Comparison of ENCODE assay signal across 8 mouse cellular contexts in the genomic region with DNA sequence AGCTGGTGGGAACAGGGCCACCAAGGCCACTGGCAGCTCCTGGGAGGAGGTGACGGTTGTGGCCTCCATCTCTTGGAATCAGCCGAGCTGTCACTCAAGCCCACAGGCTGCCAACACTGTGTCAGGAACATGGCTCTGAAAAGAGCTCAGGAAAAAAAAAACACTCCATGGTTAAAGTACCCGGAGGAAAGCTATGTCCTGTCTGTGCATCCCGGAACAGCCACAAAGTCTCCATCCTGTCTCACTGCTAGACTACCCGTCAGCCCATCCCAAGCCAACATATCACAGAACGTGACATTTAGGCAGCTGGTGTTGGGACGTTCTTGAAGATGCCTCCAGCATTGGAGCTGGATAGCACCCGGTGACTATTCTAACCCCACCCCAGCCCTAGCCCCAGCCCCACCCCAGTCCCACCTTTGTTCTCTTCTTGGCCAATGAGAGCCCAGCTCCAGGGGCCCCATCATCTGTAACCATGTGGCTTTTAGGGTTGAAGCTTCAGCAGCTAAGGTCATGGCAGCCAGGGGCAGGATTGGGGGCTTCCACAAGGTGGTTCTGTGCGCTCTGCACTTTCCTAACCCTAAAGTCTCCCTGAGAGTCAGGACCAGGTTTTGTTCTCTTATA. TPM values are rescaled to one million over a fixed set of nuclear protein-coding genes. Genes with fewer than 3 reads are reported as not detected.
A peak's percentile ranks its signal among the peaks of the same experiment; 100 is the strongest.
DNase-seq lines count a peak whose midpoint lies in the region; ATAC-seq and TF ChIP-seq lines count a peak whose summit lies in the region.

No protein-coding gene starts in this region.

- 68% methylated on average over 9 of the region's 9 CpGs for WGBS in kidney, embryonic 14.5 days
- 68% methylated on average over 9 of the region's 9 CpGs for WGBS in stomach, postnatal 0 days
- WGBS in forebrain, postnatal 0 days, result 55% methylated on average over 9 of the region's 9 CpGs

- H3K4me3 ChIP-seq in kidney, embryonic 14.5 days (ENCODE audit: low read length), result no peak overlapping the region
- no peak overlapping the region for H3K4me3 ChIP-seq in stomach, postnatal 0 days (ENCODE audit: low read depth, low read length)
- H3K4me3 ChIP-seq in forebrain, postnatal 0 days (ENCODE audit: low read depth, low read length), result no peak overlapping the region

- no peak overlapping the region for H3K4me2 ChIP-seq in kidney, embryonic 14.5 days (replicated peaks; ENCODE audit: low read depth, low read length)
- H3K4me2 ChIP-seq in stomach, postnatal 0 days (replicated peaks; ENCODE audit: low read depth), result no peak overlapping the region
- H3K4me2 ChIP-seq in forebrain, postnatal 0 days (ENCODE audit: low read depth), result no peak overlapping the region

- H3K9me3 ChIP-seq in kidney, embryonic 14.5 days (ENCODE audit: control insufficient read depth, low read length), result no peaks in the 10 kb centered on the region
- H3K9me3 ChIP-seq in stomach, postnatal 0 days (ENCODE audit: control insufficient read depth, low read length), result no peaks in the 10 kb centered on the region
- H3K9me3 ChIP-seq in forebrain, postnatal 0 days (ENCODE audit: low read length), result no peaks in the 10 kb centered on the region

- no peak overlapping the region for H3K9ac ChIP-seq in kidney, embryonic 14.5 days (ENCODE audit: low read depth, low read length)
- no peak overlapping the region for H3K9ac ChIP-seq in stomach, postnatal 0 days (ENCODE audit: low read length)
- H3K9ac ChIP-seq in forebrain, postnatal 0 days, result no peak overlapping the region

- H3K27ac ChIP-seq in kidney, embryonic 14.5 days (ENCODE audit: low read depth, low read length), result no peak overlapping the region
- no peak overlapping the region for H3K27ac ChIP-seq in stomach, postnatal 0 days (replicated peaks)
- no peak overlapping the region for H3K27ac ChIP-seq in forebrain, postnatal 0 days (ENCODE audit: low read depth, low read length)

- no peak for TF ChIP-seq EP300 in stomach, postnatal 0 days (optimal IDR thresholded peaks at IDR 0.05)

- no peak for TF ChIP-seq CTCF in stomach, postnatal 0 days (IDR thresholded peaks at IDR 0.05; ENCODE audit: low read depth)
- TF ChIP-seq CTCF in forebrain, postnatal 0 days (IDR thresholded peaks at IDR 0.05; ENCODE audit: low read depth), result no peak

- peaks cover 23% of the 10 kb centered on the region for H3K4me1 ChIP-seq in kidney, embryonic 14.5 days (ENCODE audit: control insufficient read depth, insufficient read depth, low read length)
- H3K4me1 ChIP-seq in stomach, postnatal 0 days (replicated peaks; ENCODE audit: control insufficient read depth, insufficient read depth), result no peaks in the 10 kb centered on the region
- H3K4me1 ChIP-seq in forebrain, postnatal 0 days (ENCODE audit: insufficient read depth), result 0 out of 2 replicates have a peak, but pooled peaks cover 10% of the 10 kb centered on the region

- ATAC-seq in kidney, embryonic 14.5 days (ENCODE audit: low FRiP score, low TSS enrichment), result no peak
- no peak for ATAC-seq in stomach, postnatal 0 days (ENCODE audit: low FRiP score, low TSS enrichment)
- ATAC-seq in forebrain, postnatal 0 days, result no peak

- DNase-seq in kidney, adult 11 months, result peak; percentile 32
- DNase-seq in ZHBTc4 (ENCODE audit: low read depth, low spot score), result peak; percentile 71
- peak; percentile 61 for DNase-seq in kidney, postnatal 14 days
- peak; percentile 71 for DNase-seq in stomach, postnatal 0 days (ENCODE audit: low spot score)
- no peak for DNase-seq in embryo, embryonic 11 days
- no peak for DNase-seq in left cerebral cortex, adult 9 months (ENCODE audit: low spot score in 2 of 2)
- no peak for DNase-seq in forebrain, postnatal 0 days

- no peaks in the 10 kb centered on the region for H3K27me3 ChIP-seq in kidney, embryonic 14.5 days (ENCODE audit: control insufficient read depth, insufficient read depth, low read length)
- H3K27me3 ChIP-seq in stomach, postnatal 0 days (ENCODE audit: control insufficient read depth, insufficient read depth, low read length), result no peaks in the 10 kb centered on the region
- H3K27me3 ChIP-seq in forebrain, postnatal 0 days (ENCODE audit: insufficient read depth, low read length), result no peaks in the 10 kb centered on the region

- no peaks in the 10 kb centered on the region for H3K36me3 ChIP-seq in kidney, embryonic 14.5 days (ENCODE audit: control insufficient read depth, insufficient read depth, low read length)
- H3K36me3 ChIP-seq in stomach, postnatal 0 days (ENCODE audit: control insufficient read depth, insufficient read depth, low read length), result no peaks in the 10 kb centered on the region
- H3K36me3 ChIP-seq in forebrain, postnatal 0 days (ENCODE audit: insufficient read depth), result no peaks in the 10 kb centered on the region

RNA-seq across cellular contexts. Expression of a gene that starts 51.8 kb away (rescaled TPM):
- polyA plus RNA-seq in kidney, embryonic 14.5 days (2014; fragmentation: Nextera tagmentation; extraction: Ambion mirVana), result 36.0 and 45.4 TPM in 2 replicates
- polyA plus RNA-seq in stomach, postnatal 0 days (2015; fragmentation: Nextera tagmentation; extraction: Ambion mirVana), result 28.9 and 30.6 TPM in 2 replicates
- 86.6 and 102 TPM in 2 replicates for total RNA-seq in forebrain, postnatal 0 days (2014; rRNA removed)
- 75.4 and 81.0 TPM in 2 replicates for polyA plus RNA-seq in forebrain, postnatal 0 days (2015; fragmentation: Nextera tagmentation; extraction: Ambion mirVana)

Comparison
In these comparisons a context has a peak if more than half of its experiments do, and no peak if none do; other contexts are left out.
1. DNase-seq: peak in kidney, adult 11 months (single experiment), ZHBTc4 (single experiment), kidney, postnatal 14 days (single experiment) and stomach, postnatal 0 days (single experiment); none in embryo, embryonic 11 days (single experiment), left cerebral cortex, adult 9 months (0 of 2) and forebrain, postnatal 0 days (single experiment).